Mouse (Mus musculus): ENCODE measurements around the gene Slc25a13.

- TF ChIP-seq TAL1 (IDR thresholded peaks at IDR 0.05; ENCODE audit: low read length) = no peak
- TF ChIP-seq GATA1 (IDR thresholded peaks at IDR 0.05; ENCODE audit: low read length) = no peak
These were observed 214.9 kb downstream of the Slc25a13 start for GRCm38 (mm10) chr6:6002061-6002460.

Measured in erythroblast, embryonic 14.5 days (primary cell).